Mouse (Mus musculus) liver, postnatal 0 days (tissue): ENCODE measurements at regions not wholly inside any gene's neighbourhood (a gene's known extent, or its start where the extent isn't known, plus 50 kb on each side); places are given as distances from the start of the nearest gene placed in this dataset.

ENCODE experiments used
- CTCF ChIP-seq: sonication (generic); IDR thresholded peaks from 2 replicates; pipeline ENCODE4 v1.5.1; 2016; ENCODE audit warnings: antibody characterized with exemption, low read depth
- EP300 ChIP-seq: IDR thresholded peaks from 2 replicates; pipeline ENCODE4 v1.6.1; 2016; ENCODE audit warnings: antibody characterized with exemption, low read depth, mild to moderate bottlenecking

DNA sequence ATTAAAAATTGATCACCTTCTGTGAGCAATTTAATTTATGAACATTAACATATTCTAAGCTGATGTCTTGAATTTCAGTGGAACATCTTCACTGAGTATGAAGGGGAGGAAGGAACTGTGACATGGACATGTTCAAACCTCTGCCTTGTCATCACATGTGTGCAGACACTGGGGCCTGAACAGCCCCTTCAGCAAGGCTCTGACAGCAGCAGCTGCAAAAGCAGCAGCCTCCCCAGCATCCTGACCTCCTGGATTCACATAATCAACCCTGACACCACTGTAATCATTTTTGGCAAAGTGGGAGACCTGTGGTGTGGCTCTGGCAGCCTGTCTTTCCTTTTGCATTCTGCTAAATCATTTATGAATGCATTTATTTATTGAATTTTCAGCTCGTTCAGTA, 52.7 kb upstream of the Nbea start:
- TF ChIP-seq CTCF (no peak), EP300 (no peak)
